Mouse (Mus musculus) kidney, adult 9 months (tissue): ENCODE data around the gene BC034090.
A peak's percentile ranks its signal among the peaks of the same experiment; 100 is the strongest.

Source experiments
- DNase-seq: peaks from one replicate; pipeline ENCODE4 v3.0.0; 2022

Gene BC034090

DNA sequence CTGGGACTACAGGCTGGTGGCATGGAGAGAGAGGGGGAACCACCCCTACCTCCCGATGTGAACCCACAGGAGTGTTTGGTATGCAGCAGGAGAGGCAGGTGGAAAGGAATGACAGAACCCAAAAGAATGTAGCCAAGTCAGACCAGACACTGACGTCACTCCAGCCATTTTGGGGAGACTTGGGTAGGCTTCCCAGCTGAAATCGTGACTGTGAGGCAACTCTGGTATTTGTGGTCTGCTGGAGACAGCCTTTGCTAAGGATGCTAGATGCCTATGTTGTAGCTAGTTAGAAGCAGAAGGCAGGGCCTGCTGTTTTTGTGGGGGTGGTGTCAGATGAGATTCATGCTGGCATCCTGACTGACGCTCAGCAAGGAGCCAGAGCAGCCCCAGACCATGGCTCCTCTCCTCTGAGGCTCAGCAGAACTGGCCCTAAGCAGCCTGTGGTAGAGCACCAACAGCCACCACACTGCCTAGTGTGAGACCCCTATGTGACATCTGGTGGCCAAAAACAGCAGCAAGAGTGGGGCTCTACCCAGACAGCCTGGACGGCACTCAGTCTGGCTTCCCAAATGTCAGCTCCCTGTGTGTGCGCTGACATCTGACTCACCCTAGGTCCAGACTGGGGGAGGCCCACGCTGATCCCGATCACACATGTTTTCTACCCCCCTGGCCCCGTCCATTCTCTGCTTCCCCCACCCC lies 29.0 kb downstream of the BC034090 start:
- no peak for DNase-seq

GRCm38 (mm10) chr1:155213912-155214311 lies 30.3 kb downstream of the BC034090 start:
- peak; percentile 50 for DNase-seq

DNA sequence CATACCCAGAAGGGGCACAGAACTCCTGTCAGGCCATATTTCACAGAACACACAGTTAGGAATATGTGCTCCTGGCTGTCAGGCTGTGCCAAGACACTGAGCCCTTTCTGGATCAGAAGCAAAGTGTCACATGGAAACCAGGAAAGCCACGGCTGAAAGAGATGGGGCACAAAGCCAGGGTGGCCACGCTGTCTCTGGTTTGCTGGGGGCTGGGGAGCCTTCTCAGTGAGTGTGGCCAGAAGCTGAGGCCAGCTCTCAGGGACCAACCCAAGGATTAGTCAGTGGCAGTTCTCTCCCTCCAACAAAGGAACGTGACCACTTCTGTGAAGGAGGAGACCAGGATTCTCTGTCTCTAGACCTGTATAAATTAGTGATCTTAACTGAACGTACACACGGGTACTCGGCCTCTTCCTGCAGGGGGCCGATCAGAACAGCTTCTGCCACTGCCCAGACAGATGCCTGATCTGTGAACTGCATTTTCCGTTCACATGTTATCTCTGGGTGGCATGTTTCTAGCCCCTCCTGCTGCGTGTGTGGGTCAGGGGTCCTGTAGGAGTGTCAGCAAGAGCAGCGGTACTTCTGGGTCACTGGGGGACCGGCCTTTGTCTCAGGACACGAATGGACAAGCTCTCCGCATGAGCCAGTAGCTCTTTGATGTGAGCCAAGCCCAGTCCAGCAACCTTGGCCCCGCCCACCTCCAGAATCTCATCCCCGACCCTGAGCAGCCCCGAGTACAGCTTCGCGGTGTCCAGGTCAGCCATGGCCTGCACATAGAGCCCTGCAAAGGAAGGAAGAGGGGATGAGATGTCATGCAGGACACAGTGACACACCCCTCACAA lies 31.1 kb downstream of the BC034090 start:
- peak; percentile 16 for DNase-seq

DNA sequence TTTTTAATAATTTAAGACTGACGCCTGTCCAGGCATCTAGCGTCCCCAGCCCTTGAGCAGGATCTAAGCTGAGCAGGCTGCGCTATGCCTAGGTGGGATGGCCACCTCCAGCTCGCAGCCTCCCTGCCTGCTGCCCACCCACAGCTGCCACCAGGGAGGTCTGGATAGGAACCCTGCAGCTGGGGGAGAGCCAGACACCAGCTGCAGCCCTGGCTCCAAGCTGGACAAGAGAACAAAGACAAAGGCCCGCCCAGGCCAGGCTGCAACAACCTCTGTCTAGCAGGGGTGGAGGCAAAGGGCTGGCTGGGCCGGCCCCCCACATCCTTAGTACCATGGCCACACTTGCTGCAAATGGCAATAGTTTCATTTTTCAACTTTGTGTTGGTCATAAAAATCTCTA lies 31.8 kb downstream of the BC034090 start:
- DNase-seq, result peak; percentile 17

- peak; percentile 4 for DNase-seq
These were observed 32.2 kb downstream of the BC034090 start for GRCm38 (mm10) chr1:155212081-155212480.

- DNase-seq, result peak; percentile 21
These were observed 33.2 kb downstream of the BC034090 start for GRCm38 (mm10) chr1:155211017-155211416.

DNA sequence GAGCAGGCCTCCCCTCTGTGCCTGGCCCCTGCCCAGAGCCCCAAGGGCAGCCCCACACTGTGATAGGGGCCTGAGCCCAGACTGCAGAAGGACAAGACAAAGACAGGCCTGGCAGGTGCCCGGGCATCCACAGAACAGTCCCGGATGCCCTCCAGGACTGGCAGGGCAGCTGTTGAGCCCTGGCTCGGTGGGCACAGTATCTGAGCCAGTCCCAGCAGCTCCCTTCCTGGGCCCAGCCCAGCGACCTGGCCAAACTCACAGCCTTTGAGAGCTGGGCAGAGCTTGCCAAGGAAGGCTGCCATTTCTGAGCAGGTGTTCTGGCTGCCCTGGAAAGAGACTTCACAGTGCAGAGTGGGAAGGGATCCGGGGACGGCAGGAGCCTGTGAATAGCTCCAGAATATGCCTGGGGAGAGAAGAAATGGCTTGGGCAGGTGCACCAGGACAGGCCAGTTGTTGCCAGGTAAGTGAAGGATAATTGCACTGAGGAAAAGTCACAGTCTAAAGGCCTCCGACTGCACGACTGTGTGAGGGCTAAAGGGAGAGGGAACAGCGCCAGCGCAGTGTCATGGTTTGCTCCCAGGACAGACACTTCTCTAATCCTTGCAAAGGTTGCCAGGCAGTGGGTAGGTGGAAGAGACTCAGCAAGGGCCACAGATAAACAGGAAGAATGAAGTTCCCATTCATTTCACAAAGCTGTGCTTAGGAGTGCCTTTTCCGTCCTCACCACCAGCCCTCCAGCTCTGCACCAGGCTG lies 34.1 kb downstream of the BC034090 start:
- DNase-seq, result peak; percentile 60

- no peak for DNase-seq
These were observed 36.4 kb downstream of the BC034090 start for GRCm38 (mm10) chr1:155207859-155208258.

GRCm38 (mm10) chr1:155205822-155206660 lies 38.2 kb downstream of the BC034090 start:
- DNase-seq, result peak; percentile 14

DNA sequence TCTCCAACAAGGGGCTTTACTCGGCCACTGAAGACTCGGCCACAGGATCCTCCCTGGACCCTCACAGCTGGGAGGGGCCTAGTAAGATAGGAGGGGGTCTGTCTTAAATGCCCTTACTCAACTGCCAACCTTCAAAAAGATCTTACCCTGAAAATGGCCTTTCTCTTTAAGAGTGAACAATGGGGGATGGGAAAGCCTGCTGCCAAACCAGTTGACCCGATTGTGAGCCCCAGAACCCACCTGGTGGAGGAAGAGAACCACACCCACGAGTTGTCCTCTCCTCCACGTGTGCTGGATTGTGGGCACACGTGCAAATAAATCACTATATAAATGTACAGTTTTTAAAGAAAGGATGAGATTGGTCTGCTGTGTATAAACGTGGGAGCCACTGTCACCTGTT lies 38.9 kb downstream of the BC034090 start:
- DNase-seq, result no peak

- peak; percentile 65 for DNase-seq
These were observed 39.6 kb downstream of the BC034090 start for GRCm38 (mm10) chr1:155204560-155205162.

GRCm38 (mm10) chr1:155203954-155204353 lies 40.3 kb downstream of the BC034090 start:
- DNase-seq, result peak; percentile 12

DNA sequence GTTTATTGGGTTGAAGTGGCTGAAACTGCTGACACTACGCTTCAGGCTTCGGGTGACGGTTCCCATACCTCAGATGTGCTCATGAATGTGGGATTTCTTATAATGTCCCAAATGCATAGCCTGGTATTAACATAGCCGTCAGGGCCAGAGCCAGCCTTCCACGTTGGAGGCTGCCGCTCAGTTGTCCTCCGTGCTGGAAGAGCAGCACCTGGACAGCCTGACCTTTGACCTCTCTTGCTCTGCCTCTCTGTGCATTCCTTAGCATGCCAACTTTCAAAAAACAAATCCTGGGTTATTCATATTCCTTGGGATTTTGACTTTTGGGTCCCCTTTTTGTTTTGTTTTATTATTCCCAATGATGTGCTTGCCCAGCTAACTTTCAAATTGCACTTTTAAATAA lies 41.1 kb downstream of the BC034090 start:
- peak; percentile 37 for DNase-seq

GRCm38 (mm10) chr1:155202472-155202871 lies 41.8 kb downstream of the BC034090 start:
- peak; percentile 19 for DNase-seq

GRCm38 (mm10) chr1:155201914-155202313 lies 42.3 kb downstream of the BC034090 start:
- peak; percentile 83 for DNase-seq

DNA sequence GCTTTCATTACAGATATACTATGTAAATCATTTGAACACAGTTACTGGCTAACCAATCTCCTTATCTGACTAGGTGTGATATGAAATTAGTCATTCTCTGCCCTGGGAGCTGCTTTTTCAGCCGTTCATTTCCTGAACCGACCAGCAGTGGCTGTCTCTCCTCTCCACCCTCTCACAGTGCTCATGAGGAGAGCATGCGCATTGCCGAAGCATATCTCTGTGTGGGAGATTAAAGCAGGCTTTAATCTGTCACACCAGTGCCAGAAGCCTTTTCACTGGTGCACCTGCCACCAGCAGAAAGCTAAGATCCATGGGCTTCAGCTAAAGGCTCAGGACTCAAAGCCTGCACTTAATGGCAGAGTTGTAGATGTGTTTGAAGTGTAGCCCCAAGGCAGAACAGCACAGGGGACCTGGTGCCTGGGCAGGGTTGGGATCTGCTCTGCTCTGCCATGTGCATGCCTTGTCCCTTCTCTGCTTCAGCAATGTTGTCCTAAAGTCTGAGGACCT lies 42.8 kb downstream of the BC034090 start:
- DNase-seq, result peak; percentile 7

- peak; percentile 13 for DNase-seq
These were observed 43.3 kb downstream of the BC034090 start for GRCm38 (mm10) chr1:155200967-155201366.

- DNase-seq, result peak; percentile 4
These were observed 44.7 kb downstream of the BC034090 start for GRCm38 (mm10) chr1:155199522-155199921.

- DNase-seq, result no peak
These were observed 47.6 kb downstream of the BC034090 start for GRCm38 (mm10) chr1:155196691-155197090.

GRCm38 (mm10) chr1:155192805-155193368 lies 51.4 kb downstream of the BC034090 start:
- DNase-seq, result no peak

GRCm38 (mm10) chr1:155191671-155192070 lies 52.6 kb downstream of the BC034090 start:
- no peak for DNase-seq
